Mouse (Mus musculus) forebrain, embryonic 13.5 days (tissue): ENCODE results near the gene Gpc2. TPM values are rescaled to one million over a fixed set of nuclear protein-coding genes. Genes with fewer than 3 reads are reported as not detected.
A peak's percentile ranks its signal among the peaks of the same experiment; 100 is the strongest.

Source experiments
- ATAC-seq: fragments of 200-750 bp; cut with Nextera tagmentation; 2 replicates; pipeline ENCODE4 v1.8.0; 2017
- H3K27ac ChIP-seq: fragments of 300-500 bp; sonication (generic); 2 replicates; pipeline ENCODE4 v1.5.1; 2015; ENCODE audit warnings: inconsistent platforms, mild to moderate bottlenecking, moderate library complexity
- H3K27me3 ChIP-seq: fragments of 300-500 bp; sonication (generic); 2 replicates; pipeline ENCODE4 v1.6.1; 2015; ENCODE audit warnings: mild to moderate bottlenecking, inconsistent platforms
- H3K36me3 ChIP-seq: fragments of 300-500 bp; sonication (generic); 2 replicates; pipeline ENCODE4 v1.6.1; 2015; ENCODE audit warnings: mild to moderate bottlenecking, inconsistent platforms; ENCODE audit not compliant: poor library complexity, severe bottlenecking
- H3K4me1 ChIP-seq: fragments of 300-500 bp; sonication (generic); 2 replicates; pipeline ENCODE4 v1.6.1; 2015; ENCODE audit warnings: inconsistent platforms
- H3K4me2 ChIP-seq: fragments of 300-500 bp; sonication (generic); 2 replicates; pipeline ENCODE4 v1.6.1; 2015; ENCODE audit warnings: inconsistent platforms, mild to moderate bottlenecking, moderate library complexity
- H3K4me3 ChIP-seq: fragments of 300-500 bp; sonication (generic); 2 replicates; pipeline ENCODE4 v1.5.1; 2015; ENCODE audit warnings: mild to moderate bottlenecking, inconsistent platforms
- H3K9ac ChIP-seq: fragments of 300-500 bp; sonication (generic); 2 replicates; pipeline ENCODE4 v1.6.1; 2015; ENCODE audit warnings: mild to moderate bottlenecking, inconsistent platforms
- H3K9me3 ChIP-seq: fragments of 300-500 bp; sonication (generic); replicated peaks from 2 replicates; pipeline ENCODE4 v1.6.1; 2016; ENCODE audit warnings: inconsistent platforms
- WGBS: fragments of 180-500 bp; shearing (Covaris S2); methylation state at CpG from one replicate; pipeline ENCODE4 v1.1.7; 2015; 5-methylcytosine and 5-hydroxymethylcytosine counted together
- polyA plus RNA-seq: library from polyadenylated mRNA; unstranded; fragments of >200 nt; fragmentation: Nextera tagmentation; extraction: Ambion mirVana; gene quantifications from 2 replicates; pipeline ENCODE4 v1.2.1, GENCODE M21; 2015

Gpc2 gene
- polyA plus RNA-seq, 1 experiment from 2014 or later, result 137 TPM

- Histone ChIP-seq H3K27ac (no peak overlapping the region), H3K4me1 (peaks cover 64% of the 10 kb centered on the region), H3K9me3 (no peaks in the 10 kb centered on the region), H3K4me3 (no peak overlapping the region), H3K4me2 (no peak overlapping the region), H3K9ac (no peak overlapping the region), H3K27me3 (peaks cover 11% of the 10 kb centered on the region; the same call in 1 of the 2 replicates), H3K36me3 (peaks cover 40% of the 10 kb centered on the region)
- WGBS, result 55% methylated on average over 8 of the region's 8 CpGs
- no peak for ATAC-seq
Measured at GRCm38 (mm10) chr5:138274186-138274585, 5.6 kb downstream of the Gpc2 start.

DNA sequence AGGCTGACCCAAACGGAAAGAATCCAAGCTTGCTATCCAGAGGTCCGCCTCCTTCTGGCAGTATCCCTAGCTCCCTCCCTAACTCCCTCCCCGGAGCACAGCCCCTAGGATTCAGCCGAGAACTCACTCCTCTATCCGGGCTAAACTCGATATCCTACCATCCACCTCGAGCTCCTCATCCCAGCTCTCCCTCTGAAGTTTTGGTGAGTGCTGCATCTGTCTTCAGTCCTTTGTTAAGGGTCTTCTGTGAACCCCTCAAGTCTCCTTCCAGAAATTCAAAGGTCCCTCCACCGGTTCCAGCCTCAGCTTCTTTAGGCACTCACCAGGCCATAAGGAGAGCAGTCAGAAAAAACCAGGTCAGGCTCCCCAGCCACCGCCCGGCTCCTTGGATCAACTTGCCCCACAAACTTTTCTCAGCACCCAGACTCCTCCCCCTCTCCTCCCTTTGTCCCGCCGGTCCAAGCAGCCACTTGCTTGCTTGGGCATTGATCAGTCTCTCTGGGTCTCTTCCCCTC lies 7.3 kb downstream of the Gpc2 start, which contains the start of gene Gal3st4:
Gene Gal3st4, minus strand, starts transcription at position 432 of the 515 bp plus-strand sequence.
- 2% methylated on average over 12 of the region's 12 CpGs for WGBS
- ATAC-seq, result no peak
- Histone ChIP-seq H3K4me2 (peak within 1 kb of the TSS; percentile 46), H3K27ac (no peak within 1 kb of the TSS), H3K27me3 (peaks cover 11% of the 10 kb centered on the region; the same call in 1 of the 2 replicates), H3K4me1 (peaks cover 47% of the 10 kb centered on the region), H3K9me3 (no peaks in the 10 kb centered on the region), H3K4me3 (peak within 1 kb of the TSS; percentile 12; the same call in 1 of the 2 replicates), H3K36me3 (peaks cover 33% of the 10 kb centered on the region), H3K9ac (peak within 1 kb of the TSS; percentile 50)

DNA sequence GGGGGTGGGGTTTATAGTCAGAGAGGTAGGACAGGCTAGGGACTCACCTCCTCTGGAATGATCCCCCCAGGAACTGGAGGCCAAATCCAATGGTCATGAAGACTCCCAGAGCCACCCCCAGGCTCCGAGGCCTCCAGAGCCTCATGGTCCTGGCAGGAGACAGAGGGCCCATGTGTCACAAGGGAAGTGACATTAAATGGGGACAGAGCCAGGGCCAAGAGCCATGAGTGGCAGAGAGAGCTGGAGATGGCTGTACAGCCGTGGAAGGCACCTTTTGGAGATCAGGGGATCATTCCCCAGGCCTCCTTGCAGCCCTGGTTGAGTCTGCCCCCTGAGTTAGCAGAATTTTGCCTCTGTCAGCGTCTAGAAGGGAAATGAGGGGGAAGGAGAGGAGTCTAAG lies 8.6 kb downstream of the Gpc2 start:
- Histone ChIP-seq H3K4me1 (peaks cover 34% of the 10 kb centered on the region), H3K27ac (no peak overlapping the region), H3K9me3 (no peaks in the 10 kb centered on the region), H3K4me2 (no peak overlapping the region), H3K9ac (no peak overlapping the region), H3K36me3 (peaks cover 28% of the 10 kb centered on the region), H3K4me3 (no peak overlapping the region), H3K27me3 (peaks cover 11% of the 10 kb centered on the region; the same call in 1 of the 2 replicates)
- ATAC-seq, result no peak
- 51% methylated on average over 3 of the region's 3 CpGs for WGBS

DNA sequence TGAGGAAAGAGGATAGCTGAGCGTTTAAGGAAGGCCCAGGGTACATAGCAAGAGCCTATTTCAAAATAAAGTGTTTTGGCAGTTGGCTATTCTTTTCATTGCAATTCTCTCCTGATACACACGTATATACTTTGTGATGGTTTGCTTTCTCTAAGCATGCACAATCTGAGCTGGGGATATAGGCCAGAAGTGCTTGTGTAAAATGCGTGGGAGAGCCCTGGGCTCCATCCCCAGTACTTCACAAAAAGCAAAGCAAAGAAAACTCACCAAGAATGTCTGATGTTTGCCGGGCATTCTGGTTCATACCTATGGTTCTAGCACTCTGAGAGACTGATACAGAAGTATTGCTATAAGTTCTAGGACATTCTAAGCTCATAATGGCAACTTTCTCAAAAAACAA lies 10.8 kb downstream of the Gpc2 start:
- Histone ChIP-seq H3K4me2 (no peak overlapping the region), H3K4me3 (no peak overlapping the region), H3K9ac (no peak overlapping the region), H3K9me3 (no peaks in the 10 kb centered on the region), H3K27me3 (peaks cover 11% of the 10 kb centered on the region; the same call in 1 of the 2 replicates), H3K27ac (no peak overlapping the region), H3K36me3 (peaks cover 16% of the 10 kb centered on the region), H3K4me1 (peaks cover 25% of the 10 kb centered on the region)
- no peak for ATAC-seq
- 85% methylated on average over 4 of the region's 4 CpGs for WGBS

DNA sequence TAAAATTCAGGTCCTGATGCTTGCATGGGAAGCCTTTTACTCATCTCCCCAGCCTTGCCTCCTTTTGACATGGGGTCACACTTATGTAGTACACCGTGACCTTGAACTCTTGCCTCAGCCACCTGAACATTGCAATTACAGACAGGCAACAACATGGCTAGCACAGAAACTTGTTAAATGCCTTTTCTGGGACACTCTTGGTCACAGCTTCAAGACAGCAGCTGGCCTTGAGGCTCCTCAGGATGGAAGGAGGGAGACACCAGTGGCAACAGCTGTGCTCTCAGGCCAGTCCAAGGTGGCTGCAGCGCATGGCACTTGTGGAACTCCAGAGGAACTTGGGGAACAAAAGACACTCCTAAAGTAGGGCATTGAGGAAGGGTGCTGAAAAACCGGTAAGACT lies 12.7 kb downstream of the Gpc2 start:
- H3K27me3 ChIP-seq, result peaks cover 11% of the 10 kb centered on the region; the same call in 1 of the 2 replicates
- peaks cover 19% of the 10 kb centered on the region for H3K36me3 ChIP-seq
- ATAC-seq, result no peak
- 92% methylated on average over 3 of the region's 3 CpGs for WGBS
- H3K9me3 ChIP-seq, result no peaks in the 10 kb centered on the region
- peaks cover 30% of the 10 kb centered on the region for H3K4me1 ChIP-seq
- H3K27ac ChIP-seq, result no peak overlapping the region
- H3K4me2 ChIP-seq, result no peak overlapping the region
- no peak overlapping the region for H3K9ac ChIP-seq
- H3K4me3 ChIP-seq, result no peak overlapping the region

GRCm38 (mm10) chr5:138265712-138266111 lies 14.1 kb downstream of the Gpc2 start:
- no peak for ATAC-seq

GRCm38 (mm10) chr5:138264207-138264578 lies 15.6 kb downstream of the Gpc2 start:
- Histone ChIP-seq H3K9ac (peak overlapping the region; percentile 89), H3K36me3 (peaks cover 48% of the 10 kb centered on the region), H3K4me2 (peak overlapping the region; percentile 97), H3K27me3 (no peaks in the 10 kb centered on the region), H3K4me3 (peak overlapping the region; percentile 71), H3K27ac (peak overlapping the region; percentile 65; the same call in 1 of the 2 replicates), H3K4me1 (peaks cover 27% of the 10 kb centered on the region), H3K9me3 (no peaks in the 10 kb centered on the region)
- WGBS, result 13% methylated on average over 6 of the region's 6 CpGs
- ATAC-seq, result 0 out of 2 replicates have a peak, but pooled peaks have one; percentile 7

More at GRCm38 (mm10) chr5:138265712-138266111, 14.1 kb downstream of the Gpc2 start:
- H3K4me2 ChIP-seq, result no peak overlapping the region
- no peaks in the 10 kb centered on the region for H3K9me3 ChIP-seq
- peaks cover 33% of the 10 kb centered on the region for H3K36me3 ChIP-seq
- no peak overlapping the region for H3K4me3 ChIP-seq
- H3K27ac ChIP-seq, result no peak overlapping the region
- no peaks in the 10 kb centered on the region for H3K27me3 ChIP-seq
- 97% methylated on average over 4 of the region's 4 CpGs for WGBS
- H3K9ac ChIP-seq, result no peak overlapping the region
- H3K4me1 ChIP-seq, result peaks cover 27% of the 10 kb centered on the region

GRCm38 (mm10) chr5:138263260-138264206 lies 16.3 kb downstream of the Gpc2 start, which contains the start of gene BC037034:
Gene BC037034, minus strand, starts transcription at chr5:138264033.
- Histone ChIP-seq H3K9me3 (no peaks in the 10 kb centered on the region), H3K27me3 (no peaks in the 10 kb centered on the region), H3K4me2 (peak within 1 kb of the TSS; percentile 97), H3K4me3 (peak within 1 kb of the TSS; percentile 71), H3K4me1 (peaks cover 27% of the 10 kb centered on the region), H3K36me3 (peaks cover 54% of the 10 kb centered on the region), H3K9ac (peak within 1 kb of the TSS; percentile 89), H3K27ac (peak within 1 kb of the TSS; percentile 65)
- ATAC-seq, result peak; percentile 93
- under 1% methylated on average over 53 of the region's 71 CpGs for WGBS

DNA sequence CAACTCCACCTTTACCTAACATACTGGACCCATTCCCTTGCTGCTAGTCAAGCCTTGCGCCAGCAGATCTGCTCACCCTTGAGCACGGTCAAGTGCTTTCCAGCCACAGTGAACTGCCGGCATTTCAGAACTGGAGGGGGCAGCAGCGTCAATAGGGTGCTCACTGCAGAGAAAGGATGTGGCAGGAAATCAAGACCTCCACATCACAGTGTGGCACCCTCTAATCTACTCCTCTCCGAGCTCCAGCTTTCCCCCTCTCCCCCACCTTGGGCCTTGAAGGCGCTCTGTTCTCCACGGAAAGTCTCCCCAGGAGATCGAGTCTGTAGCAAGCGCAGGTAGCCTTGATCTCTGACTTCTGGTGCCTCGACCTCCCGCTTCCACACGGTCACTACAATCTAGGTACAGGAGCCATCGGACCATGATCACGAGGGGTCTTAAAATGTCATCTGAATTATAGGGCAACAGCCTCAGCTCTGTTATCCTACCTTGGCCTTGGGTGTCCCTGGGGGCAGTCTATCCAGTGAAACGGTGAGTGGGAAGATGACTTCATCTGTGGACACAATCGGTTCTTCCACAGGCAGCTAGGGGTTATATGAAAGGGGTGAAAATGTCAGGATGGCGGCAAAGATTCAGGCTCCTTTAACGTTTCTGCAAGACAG lies 17.1 kb downstream of the Gpc2 start:
- Histone ChIP-seq H3K9me3 (no peaks in the 10 kb centered on the region), H3K27ac (no peak overlapping the region), H3K4me3 (peak overlapping the region; percentile 71), H3K36me3 (peaks cover 63% of the 10 kb centered on the region), H3K9ac (peak overlapping the region; percentile 89), H3K4me2 (peak overlapping the region; percentile 97), H3K4me1 (peaks cover 27% of the 10 kb centered on the region), H3K27me3 (no peaks in the 10 kb centered on the region)
- WGBS, result 71% methylated on average over 18 of the region's 18 CpGs
- no peak for ATAC-seq

DNA sequence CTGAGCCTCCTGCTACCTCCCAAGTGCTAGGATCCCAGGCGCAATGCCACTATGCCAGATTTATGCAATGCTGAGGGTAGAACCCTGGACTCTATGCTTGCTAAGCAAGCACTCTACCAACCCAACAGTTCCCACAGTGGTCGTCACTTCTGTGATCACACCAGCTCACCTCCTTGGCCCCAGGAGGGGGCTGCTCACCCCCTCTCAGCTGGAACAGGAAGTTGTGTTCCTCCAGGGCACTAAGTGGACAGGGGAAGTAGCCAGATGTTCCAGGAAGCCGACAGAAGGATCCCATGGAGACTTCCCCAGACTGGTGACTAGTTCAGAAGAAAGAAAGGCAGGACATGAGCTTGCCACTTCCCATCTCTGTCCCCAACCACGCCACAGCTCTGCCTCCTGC lies 17.8 kb downstream of the Gpc2 start:
- no peaks in the 10 kb centered on the region for H3K27me3 ChIP-seq
- peaks cover 64% of the 10 kb centered on the region for H3K36me3 ChIP-seq
- peaks cover 27% of the 10 kb centered on the region for H3K4me1 ChIP-seq
- H3K4me3 ChIP-seq, result no peak overlapping the region
- H3K9ac ChIP-seq, result 0 out of 2 replicates have a peak overlapping the region, but pooled peaks have one; percentile 89
- WGBS, result 86% methylated on average over 4 of the region's 4 CpGs
- ATAC-seq, result no peak
- no peak overlapping the region for H3K27ac ChIP-seq
- H3K4me2 ChIP-seq, result peak overlapping the region; percentile 97; the same call in 1 of the 2 replicates
- no peaks in the 10 kb centered on the region for H3K9me3 ChIP-seq

DNA sequence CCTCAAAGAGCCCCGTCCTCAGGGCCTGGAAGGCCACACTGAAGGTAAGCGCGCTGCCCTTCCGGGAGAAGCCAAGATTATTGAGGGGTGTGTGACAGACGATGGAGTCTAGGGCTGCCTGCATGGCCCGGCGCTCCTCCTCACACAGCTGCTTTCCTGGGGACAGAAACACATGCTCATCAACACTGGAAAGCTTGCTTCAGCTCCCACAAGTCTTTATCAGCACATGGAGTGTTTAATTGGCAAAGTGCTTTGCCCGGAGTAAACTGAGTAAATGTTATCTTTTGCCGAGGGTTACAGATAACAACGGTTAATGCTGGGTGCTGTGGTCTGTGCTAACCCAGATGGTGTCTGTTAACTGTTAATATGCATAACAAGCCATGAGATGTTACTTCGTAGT lies 19.0 kb downstream of the Gpc2 start:
- no peak for ATAC-seq

More for the DNA sequence above, 19.0 kb downstream of the Gpc2 start:
- peaks cover 35% of the 10 kb centered on the region for H3K4me1 ChIP-seq
- H3K9me3 ChIP-seq, result no peaks in the 10 kb centered on the region
- H3K27me3 ChIP-seq, result no peaks in the 10 kb centered on the region
- H3K4me2 ChIP-seq, result no peak overlapping the region
- H3K27ac ChIP-seq, result no peak overlapping the region
- no peak overlapping the region for H3K4me3 ChIP-seq
- H3K9ac ChIP-seq, result 0 out of 2 replicates have a peak overlapping the region, but pooled peaks have one; percentile 30
- H3K36me3 ChIP-seq, result peaks cover 54% of the 10 kb centered on the region
- WGBS, result 93% methylated on average over 11 of the region's 11 CpGs
